Mouse (Mus musculus) heart, postnatal 14 days (tissue): ENCODE measurements at regions not wholly inside any gene's neighbourhood (a gene's known extent, or its start where the extent isn't known, plus 50 kb on each side); places are given as distances from the start of the nearest gene placed in this dataset.

ENCODE experiments used
- DNase-seq, 2 experiments: peaks; one replicate each; pipeline ENCODE4 v3.0.0; 2021 to 2022
- intact Hi-C: fragments of 180-260 bp; cut with DNase I; formaldehyde crosslinking; loops from one replicate; pipeline ENCODE4 v1.15.1; 2025

DNA sequence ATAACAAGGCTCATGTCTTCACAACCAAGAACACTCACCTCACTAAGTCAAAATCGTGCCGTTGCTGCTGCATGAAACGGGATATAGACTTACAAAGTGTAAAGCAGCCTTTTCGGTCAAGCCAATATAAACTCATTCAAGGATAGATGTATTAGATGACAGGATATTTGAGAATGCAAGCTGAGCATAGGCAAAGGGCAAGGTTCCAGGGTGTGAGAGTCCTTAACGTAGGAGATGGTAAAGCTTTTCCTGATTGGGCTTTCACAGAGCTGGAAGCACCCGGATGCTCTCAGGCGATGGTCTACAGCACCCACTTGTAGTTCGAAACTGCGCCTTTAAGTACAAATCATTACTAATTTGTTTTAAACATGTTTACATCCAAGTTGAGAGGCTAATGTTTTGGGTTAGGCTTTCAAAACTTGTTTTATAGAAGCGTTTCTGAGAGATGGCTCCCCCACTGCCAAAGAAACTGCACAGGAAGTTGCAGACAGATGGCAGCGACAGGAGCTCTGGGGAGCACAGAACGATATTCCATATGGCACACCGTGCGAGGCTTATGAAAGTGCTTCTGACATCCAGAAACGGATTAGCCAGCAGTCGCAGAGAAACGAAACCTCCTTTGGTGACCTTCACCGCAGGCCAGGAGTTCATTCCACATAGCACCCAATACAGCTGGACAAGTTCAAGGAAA lies 54.1 kb upstream of the Rell1 start:
- intact Hi-C loops: no loop called here
- DNase-seq: no peak

DNA sequence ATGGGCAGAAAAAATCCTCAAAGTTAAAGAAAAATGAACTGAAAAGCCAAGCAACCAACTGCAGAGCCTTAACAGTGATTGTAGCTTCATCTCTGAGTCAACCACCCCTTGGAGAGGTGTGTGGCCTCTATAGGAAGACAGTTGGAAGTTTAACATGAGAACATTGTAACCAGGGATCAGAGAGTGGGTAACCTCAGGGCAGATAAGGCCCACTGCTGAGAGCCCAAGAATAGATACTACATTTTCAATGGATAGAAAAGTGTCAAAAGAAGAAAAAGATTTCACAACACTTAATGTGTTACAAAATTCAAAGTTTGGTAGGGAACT lies 54.6 kb upstream of the Rell1 start:
- intact Hi-C loops: no loop called here
- DNase-seq: no peak

DNA sequence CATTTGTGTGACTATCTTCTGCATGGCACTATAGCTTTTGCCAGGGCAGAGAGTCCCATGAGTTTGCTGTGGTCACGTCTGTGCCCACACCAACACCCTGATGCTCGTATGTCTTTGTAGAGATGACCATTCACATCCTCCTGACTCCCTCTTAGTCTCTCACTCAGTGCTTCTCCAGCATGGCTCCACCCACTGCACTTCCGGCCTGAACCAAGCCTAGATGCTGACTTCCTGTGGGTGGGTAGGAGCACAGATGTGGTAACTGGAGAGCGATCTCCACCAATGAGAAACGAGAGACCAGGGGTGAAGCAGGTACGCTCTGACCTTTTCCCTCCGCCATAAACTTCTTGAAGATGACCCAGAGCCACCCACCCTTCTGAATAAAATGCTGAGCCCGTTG lies 55.7 kb upstream of the Rell1 start:
- intact Hi-C loops: no loop called here
- DNase-seq: no peak

DNA sequence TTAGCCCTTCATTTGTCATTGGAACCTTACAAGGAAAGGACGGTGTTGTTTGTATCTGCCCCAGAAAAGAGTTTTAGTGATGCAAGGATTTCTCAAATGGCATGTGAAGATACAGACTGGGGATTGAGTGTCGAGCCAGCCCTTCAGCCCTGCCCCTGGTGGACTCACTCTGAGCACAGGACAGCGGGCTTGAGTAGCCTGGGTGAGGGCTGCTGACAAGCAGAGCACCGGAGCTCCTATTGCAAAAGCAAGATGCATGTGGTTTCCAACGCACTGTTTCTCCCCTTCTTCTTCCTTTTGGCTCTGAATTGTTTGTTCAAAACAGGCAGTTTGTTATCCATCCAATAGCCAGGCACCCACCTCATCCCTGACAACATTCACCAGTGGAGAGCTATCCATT lies 59.0 kb upstream of the Rell1 start:
- intact Hi-C loops: no loop called here
- no peak for DNase-seq

DNA sequence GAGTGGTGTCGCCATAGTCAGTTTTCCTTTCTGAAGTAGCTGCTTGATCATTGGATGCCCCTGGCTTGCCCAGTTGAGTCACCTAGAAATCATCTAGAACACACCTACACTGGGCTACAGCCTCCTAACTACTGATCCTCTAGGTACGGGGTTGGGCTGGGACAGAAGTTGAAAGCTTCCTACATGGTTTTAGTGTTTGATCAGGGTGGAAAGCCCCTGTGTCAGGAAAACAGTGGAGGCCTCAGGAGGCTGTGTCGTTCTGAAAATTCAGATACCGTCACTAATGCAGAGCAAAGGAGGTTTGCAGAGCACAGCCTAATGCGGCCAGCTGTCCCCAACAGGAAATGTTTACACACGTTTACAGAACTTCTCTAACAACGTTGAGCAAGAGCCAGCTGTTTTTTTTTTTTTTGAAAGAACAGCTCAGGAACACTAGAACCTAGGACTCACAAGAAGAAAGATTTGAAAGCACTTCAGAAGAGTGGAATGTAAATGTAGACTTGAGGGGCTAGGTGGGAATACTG lies 61.0 kb upstream of the Rell1 start:
- DNase-seq: peak; percentile 16 to 18

DNA sequence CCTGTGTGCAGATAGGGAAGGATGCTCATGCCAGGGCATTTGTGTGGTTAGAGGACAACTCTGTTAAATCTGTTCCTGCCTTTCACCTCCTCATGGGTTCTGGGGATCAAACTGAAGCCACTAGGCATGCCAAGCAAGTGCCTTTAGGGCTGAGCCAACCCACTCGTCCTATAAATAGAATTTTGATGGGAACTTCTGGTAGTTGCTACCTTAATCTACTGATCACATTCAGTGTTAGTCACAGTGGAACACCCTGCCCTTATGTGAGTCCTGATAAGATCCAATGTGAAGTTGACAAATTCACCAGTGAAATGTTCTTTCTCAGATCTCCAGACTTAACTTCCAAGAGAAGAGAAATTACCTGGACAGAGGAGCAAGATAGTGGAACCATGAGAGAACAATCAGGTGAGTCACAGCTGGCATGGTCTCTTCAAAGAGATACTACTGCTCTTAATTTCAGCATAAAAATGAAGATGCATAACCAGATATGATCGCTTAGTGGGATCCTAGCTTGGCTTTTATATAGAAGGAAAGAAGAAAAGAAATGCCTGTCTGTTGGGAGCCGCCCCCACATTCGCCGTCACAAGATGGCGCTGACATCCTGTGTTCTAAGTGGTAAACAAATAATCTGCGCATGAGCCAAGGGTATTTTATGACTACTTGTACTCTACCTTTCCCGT lies 61.7 kb upstream of the Rell1 start:
- intact Hi-C loops: no loop called here
- no peak for DNase-seq

More for the DNA sequence above, 61.0 kb upstream of the Rell1 start:
- intact Hi-C loops: no loop called here

DNA sequence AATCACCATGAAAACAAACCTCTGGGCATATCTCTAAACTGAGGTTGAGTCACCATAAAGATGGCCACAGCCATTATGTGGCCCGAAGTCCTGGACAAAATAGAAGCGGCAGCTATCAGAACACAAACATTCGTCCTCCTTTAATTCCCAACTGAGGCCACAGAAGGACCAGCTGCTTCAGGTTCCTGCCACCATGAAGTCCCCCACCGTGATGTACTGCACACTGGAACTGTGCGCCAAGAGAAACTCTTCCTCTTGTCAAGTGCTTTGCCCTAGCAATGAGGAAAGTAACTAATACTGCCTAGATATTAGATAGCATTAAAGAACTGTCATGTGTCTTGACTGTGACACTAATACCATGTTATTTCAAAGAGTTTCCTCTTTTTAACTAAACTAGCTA lies 54.4 kb upstream of the Pgm2 start:
- intact Hi-C loops: no loop called here
- DNase-seq: no peak

DNA sequence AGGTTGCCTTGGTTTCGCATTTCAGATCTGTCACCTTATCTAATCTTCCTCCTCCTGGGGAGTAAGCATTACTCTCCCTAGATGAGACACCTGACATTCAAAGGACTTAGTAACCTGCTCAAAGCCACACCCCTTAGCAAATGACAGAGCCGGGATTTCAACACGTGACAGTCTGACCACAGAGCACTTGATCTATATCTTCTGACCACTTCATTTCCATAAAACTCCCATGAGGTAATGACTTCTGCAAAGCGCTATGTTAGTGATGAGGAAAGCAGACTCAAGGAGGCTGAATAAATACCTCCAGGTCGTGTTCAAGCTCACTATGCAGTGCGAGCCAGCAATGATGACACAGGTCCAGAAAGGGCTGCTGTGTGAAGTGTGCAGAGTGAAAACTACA lies 52.1 kb upstream of the Pgm2 start:
- no peak for DNase-seq
- intact Hi-C loops: no loop called here
